Mouse (Mus musculus) intestine, postnatal 0 days (tissue): ENCODE measurements around the gene Pacsin2. TPM values are rescaled to one million over a fixed set of nuclear protein-coding genes. Genes with fewer than 3 reads are reported as not detected.

Experiments
- ATAC-seq: fragments of 200-750 bp; cut with Nextera tagmentation; 2 replicates; pipeline ENCODE4 v1.8.0; 2017; ENCODE audit warnings: mild to moderate bottlenecking, moderate TSS enrichment, moderate library complexity
- H3K27ac ChIP-seq: fragments of 300-500 bp; sonication (generic); 2 replicates; pipeline ENCODE4 v1.5.1; 2014; ENCODE audit warnings: mild to moderate bottlenecking, low read depth, low read length, moderate library complexity
- H3K27me3 ChIP-seq: fragments of 300-500 bp; sonication (generic); replicated peaks from 2 replicates; pipeline ENCODE4 v1.6.1; 2014; ENCODE audit warnings: low read length, mixed read lengths; ENCODE audit not compliant: control insufficient read depth, insufficient read depth
- H3K36me3 ChIP-seq: fragments of 300-500 bp; sonication (generic); 2 replicates; pipeline ENCODE4 v1.6.1; 2014; ENCODE audit warnings: mild to moderate bottlenecking, moderate library complexity; ENCODE audit not compliant: control insufficient read depth, insufficient read depth
- H3K4me1 ChIP-seq: fragments of 300-500 bp; sonication (generic); replicated peaks from 2 replicates; pipeline ENCODE4 v1.6.1; 2014; ENCODE audit warnings: antibody characterized with exemption, low read length, mixed read lengths; ENCODE audit not compliant: control insufficient read depth, insufficient read depth
- H3K4me2 ChIP-seq: fragments of 300-500 bp; sonication (generic); replicated peaks from 2 replicates; pipeline ENCODE4 v1.6.1; 2014; ENCODE audit warnings: low read depth, mild to moderate bottlenecking, moderate library complexity
- H3K4me3 ChIP-seq: fragments of 300-500 bp; sonication (generic); 2 replicates; pipeline ENCODE4 v1.5.1; 2014; ENCODE audit warnings: low read depth, low read length
- H3K9ac ChIP-seq: fragments of 300-500 bp; sonication (generic); 2 replicates; pipeline ENCODE4 v1.6.1; 2014; ENCODE audit warnings: mild to moderate bottlenecking, low read depth, low read length
- H3K9me3 ChIP-seq: fragments of 300-500 bp; sonication (generic); 2 replicates; pipeline ENCODE4 v1.6.1; 2016; ENCODE audit warnings: mixed run types; ENCODE audit not compliant: control insufficient read depth
- CTCF ChIP-seq: sonication (generic); IDR thresholded peaks from 2 replicates; pipeline ENCODE4 v1.5.1; 2016; ENCODE audit warnings: low read depth, mild to moderate bottlenecking, control low read depth, antibody characterized with exemption, moderate library complexity
- WGBS: fragments of 180-500 bp; shearing (Covaris S2); extraction: QIAGEN DNeasy Blood & Tissue Kit; methylation state at CpG from one replicate; pipeline ENCODE4 v1.1.7; 2014; 5-methylcytosine and 5-hydroxymethylcytosine counted together
- polyA plus RNA-seq: library from polyadenylated mRNA; unstranded; fragments of >200 nt; fragmentation: Nextera tagmentation; extraction: Ambion mirVana; gene quantifications from 2 replicates; pipeline ENCODE4 v1.2.1, GENCODE M21; 2015

Pacsin2 gene
- polyA plus RNA-seq, 1 experiment from 2014 or later, result 40.9 TPM

DNA sequence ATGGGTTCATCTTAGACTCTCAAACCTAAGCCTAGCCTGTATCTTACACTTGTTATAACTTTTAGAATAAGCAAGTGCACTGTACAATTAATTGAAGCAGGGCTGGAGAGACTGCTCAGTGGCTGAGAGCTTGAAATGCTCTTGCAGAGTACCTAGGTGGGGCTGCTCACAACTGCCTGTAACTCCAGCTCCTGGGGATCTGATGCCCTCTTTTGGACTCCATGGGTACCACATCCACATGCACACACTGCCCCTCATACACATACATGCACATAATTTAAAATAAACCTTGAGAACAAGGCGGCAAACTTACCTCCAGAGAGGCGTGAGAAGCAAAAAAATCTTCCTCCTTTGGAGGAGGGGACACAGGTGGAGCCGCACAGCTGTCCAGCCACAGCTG lies 132.0 kb downstream of the Pacsin2 start:
- no peak for ATAC-seq
- H3K9me3 ChIP-seq, result no peaks in the 10 kb centered on the region
- WGBS, result 86% methylated on average over 3 of the region's 3 CpGs
- no peaks in the 10 kb centered on the region for H3K27me3 ChIP-seq
- H3K36me3 ChIP-seq, result peaks cover 78% of the 10 kb centered on the region
- H3K4me1 ChIP-seq, result no peaks in the 10 kb centered on the region
- no peak overlapping the region for H3K4me3 ChIP-seq
- peak; percentile 70 for TF ChIP-seq CTCF
- no peak overlapping the region for H3K9ac ChIP-seq
- H3K4me2 ChIP-seq, result no peak overlapping the region
- H3K27ac ChIP-seq, result no peak overlapping the region

DNA sequence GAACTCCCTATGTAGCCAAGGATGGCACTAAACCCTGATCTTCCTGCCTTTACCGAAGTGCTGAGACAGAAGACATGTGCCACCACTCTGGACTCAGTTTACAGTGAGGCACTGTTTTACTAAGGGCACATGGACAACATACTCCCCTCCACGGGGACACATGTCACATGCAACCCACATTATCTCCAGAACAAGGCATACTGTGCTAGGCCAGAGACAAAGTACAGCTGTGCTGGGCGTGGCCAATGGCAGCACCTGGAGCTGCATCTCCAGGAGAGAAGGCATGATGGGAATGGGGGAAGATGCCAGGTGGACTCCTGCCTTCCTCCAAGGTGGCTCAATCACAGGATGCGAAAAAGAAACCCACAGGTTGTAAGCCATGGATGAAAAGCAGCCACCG lies 135.5 kb downstream of the Pacsin2 start:
- Histone ChIP-seq H3K4me3 (no peak overlapping the region), H3K9me3 (no peaks in the 10 kb centered on the region), H3K27me3 (no peaks in the 10 kb centered on the region), H3K27ac (no peak overlapping the region), H3K4me1 (no peaks in the 10 kb centered on the region), H3K9ac (no peak overlapping the region), H3K4me2 (no peak overlapping the region), H3K36me3 (peaks cover 84% of the 10 kb centered on the region)
- 65% methylated on average over 5 of the region's 5 CpGs for WGBS
- ATAC-seq, result peak; percentile 53
- no peak for TF ChIP-seq CTCF

Other genes with a start within 250 kb of the Pacsin2 start
- 8.1 and 8.6 TPM in 2 replicates for gene A4galt, start 212.8 kb downstream of the Pacsin2 start, polyA plus RNA-seq
- gene Arfgap3, start 114.4 kb downstream of the Pacsin2 start, polyA plus RNA-seq, result 119 and 124 TPM in 2 replicates
- gene Ttll1, start 46.3 kb upstream of the Pacsin2 start, polyA plus RNA-seq, result 6.0 and 7.1 TPM in 2 replicates
- 4.6 TPM in 2 replicates for gene Bik, start 62.3 kb upstream of the Pacsin2 start, polyA plus RNA-seq
- 105 and 118 TPM in 2 replicates for gene Tspo, start 99.0 kb upstream of the Pacsin2 start, polyA plus RNA-seq
- gene Mcat, start 99.2 kb upstream of the Pacsin2 start, polyA plus RNA-seq, result 15.9 and 16.8 TPM in 2 replicates
- gene Ttll12, start 130.6 kb upstream of the Pacsin2 start, polyA plus RNA-seq, result 14.1 and 14.7 TPM in 2 replicates